Mouse (Mus musculus): ENCODE data around the gene Ide. TPM values are rescaled to one million over a fixed set of nuclear protein-coding genes. Genes with fewer than 3 reads are reported as not detected.

Gene Ide
- 122 and 144 TPM in 2 replicates for total RNA-seq (2015)
- 79.5 and 103 TPM in 2 replicates for total RNA-seq (2017)

GRCm38 (mm10) chr19:37337752-37338151 lies at the start of gene Ide:
TSS of gene Ide (minus strand) at chr19:37337852.
- ATAC-seq (replicated peaks; ENCODE audit: poor library complexity): no peak

- ATAC-seq (replicated peaks; ENCODE audit: poor library complexity): no peak
These were observed 48.5 kb upstream of the Ide start for GRCm38 (mm10) chr19:37386126-37386525.

GRCm38 (mm10) chr19:37378816-37379215 lies 41.2 kb upstream of the Ide start:
- no peak for ATAC-seq (replicated peaks; ENCODE audit: poor library complexity)

- no peak for ATAC-seq (replicated peaks; ENCODE audit: poor library complexity)
These were observed 39.8 kb upstream of the Ide start for GRCm38 (mm10) chr19:37377404-37377990.

- no peak for ATAC-seq (replicated peaks; ENCODE audit: poor library complexity)
These were observed 39.2 kb upstream of the Ide start for GRCm38 (mm10) chr19:37376841-37377240.

GRCm38 (mm10) chr19:37375755-37376615 lies 38.3 kb upstream of the Ide start, which contains the start of gene Kif11:
TSS of gene Kif11 (plus strand) at chr19:37376403.
- peak; percentile 90 for ATAC-seq (replicated peaks; ENCODE audit: poor library complexity)

GRCm38 (mm10) chr19:37374941-37375754 lies 37.5 kb upstream of the Ide start:
- ATAC-seq (replicated peaks; ENCODE audit: poor library complexity): peak; percentile 5

- peak; percentile 80 for ATAC-seq (replicated peaks; ENCODE audit: poor library complexity)
These were observed 32.7 kb upstream of the Ide start for GRCm38 (mm10) chr19:37370356-37370755.

- peak; percentile 33; the same call in 1 of the 2 replicates for ATAC-seq (replicated peaks; ENCODE audit: poor library complexity)
These were observed 32.3 kb upstream of the Ide start for GRCm38 (mm10) chr19:37369921-37370320.

- ATAC-seq (replicated peaks; ENCODE audit: poor library complexity): no peak
These were observed 31.3 kb upstream of the Ide start for GRCm38 (mm10) chr19:37368990-37369389.

GRCm38 (mm10) chr19:37363128-37363939 lies 25.7 kb upstream of the Ide start:
- ATAC-seq (replicated peaks; ENCODE audit: poor library complexity): no peak

GRCm38 (mm10) chr19:37362545-37362944 lies 24.9 kb upstream of the Ide start:
- ATAC-seq (replicated peaks; ENCODE audit: poor library complexity): no peak

GRCm38 (mm10) chr19:37360044-37360443 lies 22.4 kb upstream of the Ide start:
- peak; percentile 83 for ATAC-seq (replicated peaks; ENCODE audit: poor library complexity)

- ATAC-seq (replicated peaks; ENCODE audit: poor library complexity): no peak
These were observed 15.7 kb upstream of the Ide start for GRCm38 (mm10) chr19:37353331-37353730.

GRCm38 (mm10) chr19:37352756-37353155 lies 15.1 kb upstream of the Ide start:
- ATAC-seq (replicated peaks; ENCODE audit: poor library complexity): no peak

- ATAC-seq (replicated peaks; ENCODE audit: poor library complexity): no peak
These were observed 11.3 kb upstream of the Ide start for GRCm38 (mm10) chr19:37348952-37349351.

GRCm38 (mm10) chr19:37348331-37348730 lies 10.7 kb upstream of the Ide start:
- ATAC-seq (replicated peaks; ENCODE audit: poor library complexity): no peak

GRCm38 (mm10) chr19:37346258-37346657 lies 8.6 kb upstream of the Ide start:
- no peak for ATAC-seq (replicated peaks; ENCODE audit: poor library complexity)

GRCm38 (mm10) chr19:37343899-37344298 lies 6.2 kb upstream of the Ide start:
- no peak for ATAC-seq (replicated peaks; ENCODE audit: poor library complexity)

- no peak for ATAC-seq (replicated peaks; ENCODE audit: poor library complexity)
These were observed 3.3 kb upstream of the Ide start for GRCm38 (mm10) chr19:37340931-37341330.

Data from megakaryocyte progenitor cell, adult 5-6 weeks (primary cell).